Mouse (Mus musculus): Measurements from ENCODE around the gene Ttk. TPM values are rescaled to one million over a fixed set of nuclear protein-coding genes. Genes with fewer than 3 reads are reported as not detected.

The Ttk gene
- 0.11 TPM in 1 of 2 replicates, not detected in the other for polyA plus RNA-seq (2021; fragmentation: Nextera tagmentation)
- long read RNA-seq, experiment 1, result 0 reads
- long read RNA-seq, experiment 2, result 0 reads

GRCm38 (mm10) chr9:83833811-83834747 is at the start of gene Ttk:
Ttk (plus strand) TSS chr9:83834689.

GRCm38 (mm10) chr9:83805977-83806815 is 28.3 kb upstream of the Ttk start, which contains the start of gene Elovl4:
Elovl4 (minus strand) TSS chr9:83806277.

Other genes with a start within 250 kb of the Ttk start
- 36.7 and 42.0 TPM in 2 replicates for gene Elovl4, start 28.4 kb upstream of the Ttk start, polyA plus RNA-seq (2021; fragmentation: Nextera tagmentation)
- 45.8 and 51.5 TPM in 2 replicates for gene Bckdhb, start 90.5 kb downstream of the Ttk start, polyA plus RNA-seq (2021; fragmentation: Nextera tagmentation)